Mouse (Mus musculus): ENCODE data around the gene Akap2. TPM values are rescaled to one million over a fixed set of nuclear protein-coding genes. Genes with fewer than 3 reads are reported as not detected.

Akap2 gene
- polyA plus RNA-seq, 2 experiments = 0.76 to 1.5 TPM

DNA sequence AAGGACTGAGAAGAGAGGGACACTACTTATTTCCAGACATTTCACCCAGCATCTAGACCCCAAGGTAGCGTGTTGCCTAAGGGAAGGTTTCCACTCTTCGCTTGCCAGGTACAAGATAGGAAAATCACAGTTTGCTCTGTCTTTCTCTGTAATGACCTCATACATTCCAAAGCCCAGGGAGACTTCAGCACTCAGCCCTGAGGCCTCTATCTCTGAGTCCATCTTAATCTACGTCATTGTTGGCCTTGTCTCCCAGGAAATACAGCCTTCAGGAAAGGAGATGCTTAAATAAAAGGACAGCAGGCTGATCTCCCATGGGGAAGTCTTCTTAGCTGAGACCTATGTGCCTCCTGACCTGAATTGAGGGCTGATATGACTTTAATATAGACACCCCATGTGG, 85.0 kb downstream of the Akap2 start:
- no peak for TF ChIP-seq CTCF (IDR thresholded peaks at IDR 0.05; ENCODE audit: low read depth)
- TF ChIP-seq EP300 (IDR thresholded peaks at IDR 0.05; ENCODE audit: low read depth) = no peak
- Histone ChIP-seq H3K27ac (no peak overlapping the region), H3K9ac (replicated peaks) (no peak overlapping the region), H3K9me3 (ENCODE audit: control insufficient read depth, low read length) (no peaks in the 10 kb centered on the region), H3K4me2 (ENCODE audit: low read depth) (no peak overlapping the region), H3K4me3 (ENCODE audit: insufficient read depth in 1 of 2, low read depth in 2 of 2, low read length in 2 of 2) (no peak overlapping the region), H3K27me3 (ENCODE audit: control insufficient read depth, insufficient read depth, low read length) (no peaks in the 10 kb centered on the region), H3K36me3 (replicated peaks; ENCODE audit: control insufficient read depth, insufficient read depth, low read depth) (no peaks in the 10 kb centered on the region), H3K4me1 (replicated peaks; ENCODE audit: control insufficient read depth in 2 of 2, insufficient read depth in 2 of 2, low read length in 1 of 2) (peaks cover 16 to 22% of the 10 kb centered on the region in 2 experiments)
- no peak for DNase-seq (ENCODE audit: low read depth in 3 of 3, low spot score in 3 of 3)
- 73% methylated on average over 3 of the region's 3 CpGs for WGBS (ENCODE audit: insufficient replicate concordance)
- ATAC-seq (ENCODE audit: insufficient read depth) = no peak

DNA sequence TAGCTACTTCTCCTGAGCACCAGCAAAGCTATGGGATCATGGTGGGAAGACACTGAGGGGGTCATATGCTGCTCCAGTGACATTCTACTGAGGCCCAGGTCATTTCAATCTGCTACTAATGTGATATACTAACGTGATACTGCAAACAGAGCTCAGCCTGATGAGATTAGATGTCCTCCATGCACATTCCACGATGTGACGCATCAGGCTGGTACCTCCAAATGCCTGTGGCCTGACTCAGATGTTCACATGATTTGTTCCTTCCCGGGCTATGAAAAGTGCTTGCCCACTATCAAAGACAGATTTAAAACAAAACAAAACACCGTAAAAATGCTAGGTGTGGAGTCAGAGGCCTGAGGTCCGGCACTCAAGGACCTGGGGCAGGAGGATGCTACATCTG, 87.4 kb downstream of the Akap2 start:
- 64% methylated on average over 6 of the region's 6 CpGs for WGBS (ENCODE audit: insufficient replicate concordance)
- H3K4me2 ChIP-seq (ENCODE audit: low read depth) = no peak overlapping the region
- H3K27me3 ChIP-seq (ENCODE audit: control insufficient read depth, insufficient read depth, low read length) = no peaks in the 10 kb centered on the region
- no peaks in the 10 kb centered on the region for H3K9me3 ChIP-seq (ENCODE audit: control insufficient read depth, low read length)
- DNase-seq (ENCODE audit: low read depth in 3 of 3, low spot score in 3 of 3) = no peak
- TF ChIP-seq CTCF (IDR thresholded peaks at IDR 0.05; ENCODE audit: low read depth) (no peak), EP300 (IDR thresholded peaks at IDR 0.05; ENCODE audit: low read depth) (no peak)
- H3K36me3 ChIP-seq (replicated peaks; ENCODE audit: control insufficient read depth, insufficient read depth, low read depth) = no peaks in the 10 kb centered on the region
- H3K9ac ChIP-seq (replicated peaks) = no peak overlapping the region
- H3K4me3 ChIP-seq (ENCODE audit: insufficient read depth in 1 of 2, low read depth in 2 of 2, low read length in 2 of 2) = no peak overlapping the region
- H3K4me1 ChIP-seq (replicated peaks; ENCODE audit: control insufficient read depth in 2 of 2, insufficient read depth in 2 of 2, low read length in 1 of 2) = peaks cover 0 to 1% of the 10 kb centered on the region in 2 experiments; a peak in 2 of 4 replicates
- ATAC-seq (ENCODE audit: insufficient read depth) = no peak
- no peak overlapping the region for H3K27ac ChIP-seq

DNA sequence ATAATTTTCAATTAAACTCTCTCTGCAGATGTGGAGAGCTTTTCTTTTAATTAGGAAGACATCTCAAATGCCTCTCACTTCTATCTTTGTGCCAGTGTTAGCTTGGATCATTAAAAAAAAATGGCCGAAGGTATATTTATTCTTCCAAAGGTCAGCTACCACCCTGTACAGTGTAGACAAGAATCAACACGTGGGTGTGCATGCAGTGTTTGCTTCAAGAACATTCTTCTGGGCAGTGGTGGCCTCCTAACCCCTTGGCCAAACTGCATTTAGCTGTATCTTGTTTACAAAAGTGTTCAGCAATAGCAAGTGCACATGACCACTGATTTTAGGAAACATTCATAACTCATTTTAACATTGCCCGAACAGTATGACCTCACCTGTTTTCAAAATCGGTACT, 92.0 kb downstream of the Akap2 start:
- no peak for DNase-seq (ENCODE audit: low read depth in 3 of 3, low spot score in 3 of 3)
- Histone ChIP-seq H3K36me3 (replicated peaks; ENCODE audit: control insufficient read depth, insufficient read depth, low read depth) (no peaks in the 10 kb centered on the region), H3K9ac (replicated peaks) (no peak overlapping the region), H3K4me3 (ENCODE audit: insufficient read depth in 1 of 2, low read depth in 2 of 2, low read length in 2 of 2) (no peak overlapping the region), H3K27ac (no peak overlapping the region), H3K9me3 (ENCODE audit: control insufficient read depth, low read length) (no peaks in the 10 kb centered on the region), H3K4me1 (replicated peaks; ENCODE audit: control insufficient read depth in 2 of 2, insufficient read depth in 2 of 2, low read length in 1 of 2) (peaks cover 0 to 10% of the 10 kb centered on the region in 2 experiments; a peak in 2 of 4 replicates), H3K27me3 (ENCODE audit: control insufficient read depth, insufficient read depth, low read length) (no peaks in the 10 kb centered on the region), H3K4me2 (ENCODE audit: low read depth) (no peak overlapping the region)
- TF ChIP-seq EP300 (IDR thresholded peaks at IDR 0.05; ENCODE audit: low read depth) (no peak), CTCF (IDR thresholded peaks at IDR 0.05; ENCODE audit: low read depth) (no peak)
- WGBS (ENCODE audit: insufficient replicate concordance) = 56% methylated on average over 4 of the region's 4 CpGs
- ATAC-seq (ENCODE audit: insufficient read depth) = peak; percentile 56; the same call in 1 of the 2 replicates

DNA sequence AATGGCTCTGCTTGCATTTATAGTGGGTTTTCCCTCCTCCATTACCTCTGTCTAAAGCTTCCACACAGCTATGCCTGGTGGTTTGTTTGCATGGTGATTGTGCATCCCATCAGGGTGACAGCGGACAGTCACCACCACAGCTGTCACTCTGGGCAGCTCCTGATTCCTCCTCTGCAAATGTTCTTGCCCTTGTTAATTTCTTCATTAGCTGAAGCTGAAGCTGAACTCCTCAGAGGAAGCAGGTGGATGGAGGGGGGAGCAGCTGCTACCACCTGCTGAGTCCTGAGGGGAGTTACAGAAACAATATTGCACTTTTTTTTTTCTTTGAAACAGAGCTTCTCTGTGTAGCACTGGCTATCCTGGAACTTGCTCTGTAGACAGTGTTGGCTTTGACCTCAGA, 94.6 kb downstream of the Akap2 start:
- no peak overlapping the region for H3K27ac ChIP-seq
- no peaks in the 10 kb centered on the region for H3K9me3 ChIP-seq (ENCODE audit: control insufficient read depth, low read length)
- DNase-seq (ENCODE audit: low read depth in 3 of 3, low spot score in 3 of 3) (no peak), ATAC-seq (ENCODE audit: insufficient read depth) (no peak)
- peaks cover 0 to 10% of the 10 kb centered on the region in 2 experiments; a peak in 2 of 4 replicates for H3K4me1 ChIP-seq (replicated peaks; ENCODE audit: control insufficient read depth in 2 of 2, insufficient read depth in 2 of 2, low read length in 1 of 2)
- no peaks in the 10 kb centered on the region for H3K36me3 ChIP-seq (replicated peaks; ENCODE audit: control insufficient read depth, insufficient read depth, low read depth)
- no peaks in the 10 kb centered on the region for H3K27me3 ChIP-seq (ENCODE audit: control insufficient read depth, insufficient read depth, low read length)
- no peak for TF ChIP-seq EP300 (IDR thresholded peaks at IDR 0.05; ENCODE audit: low read depth)
- no peak for TF ChIP-seq CTCF (IDR thresholded peaks at IDR 0.05; ENCODE audit: low read depth)
- 55% methylated on average over 1 of the region's 1 CpGs for WGBS (ENCODE audit: insufficient replicate concordance)
- no peak overlapping the region for H3K4me3 ChIP-seq (ENCODE audit: insufficient read depth in 1 of 2, low read depth in 2 of 2, low read length in 2 of 2)
- no peak overlapping the region for H3K4me2 ChIP-seq (ENCODE audit: low read depth)
- no peak overlapping the region for H3K9ac ChIP-seq (replicated peaks)

DNA sequence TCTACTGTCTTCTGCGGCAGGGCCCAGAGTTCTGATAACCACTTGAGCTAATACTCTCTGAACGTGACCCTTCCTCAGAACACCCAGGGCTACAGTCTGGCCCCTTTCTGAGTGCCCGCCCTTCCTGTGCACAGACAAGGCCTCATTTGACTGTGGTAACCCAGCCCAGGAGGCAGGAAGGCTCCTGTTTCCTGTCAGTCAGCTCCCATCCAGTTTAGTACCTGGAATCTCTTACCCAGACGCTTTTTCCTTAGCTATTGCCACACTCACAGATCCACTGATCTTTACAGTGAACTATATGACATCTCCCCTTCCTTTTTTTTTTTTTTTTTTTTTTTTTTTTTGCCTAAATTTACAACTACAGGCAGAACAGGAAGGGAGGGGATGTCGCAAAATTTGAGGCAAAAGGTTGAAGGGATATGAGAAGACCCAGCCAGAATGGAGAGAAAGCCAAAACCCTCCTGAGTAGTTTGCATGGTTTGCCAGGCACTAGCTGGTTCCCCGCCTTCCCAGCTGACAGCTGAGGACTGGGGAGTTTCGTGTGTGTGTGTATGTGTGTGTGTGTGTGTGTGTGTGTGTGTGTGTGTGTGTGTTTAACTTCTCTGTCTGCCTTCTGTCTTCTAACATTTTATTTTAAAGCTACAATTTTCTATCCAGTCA, 95.6 kb downstream of the Akap2 start:
- Histone ChIP-seq H3K4me3 (ENCODE audit: insufficient read depth in 1 of 2, low read depth in 2 of 2, low read length in 2 of 2) (no peak overlapping the region), H3K4me2 (ENCODE audit: low read depth) (no peak overlapping the region), H3K36me3 (replicated peaks; ENCODE audit: control insufficient read depth, insufficient read depth, low read depth) (no peaks in the 10 kb centered on the region), H3K9me3 (ENCODE audit: control insufficient read depth, low read length) (no peaks in the 10 kb centered on the region), H3K27me3 (ENCODE audit: control insufficient read depth, insufficient read depth, low read length) (no peaks in the 10 kb centered on the region), H3K4me1 (replicated peaks; ENCODE audit: control insufficient read depth in 2 of 2, insufficient read depth in 2 of 2, low read length in 1 of 2) (peaks cover 0 to 10% of the 10 kb centered on the region in 2 experiments; a peak in 2 of 4 replicates), H3K9ac (replicated peaks) (no peak overlapping the region), H3K27ac (no peak overlapping the region)
- peak; percentile 76 for ATAC-seq (ENCODE audit: insufficient read depth)
- TF ChIP-seq EP300 (IDR thresholded peaks at IDR 0.05; ENCODE audit: low read depth) = no peak
- no peak for TF ChIP-seq CTCF (IDR thresholded peaks at IDR 0.05; ENCODE audit: low read depth)
- 13% methylated on average over 7 of the region's 7 CpGs for WGBS (ENCODE audit: insufficient replicate concordance)
- DNase-seq (ENCODE audit: low read depth in 3 of 3, low spot score in 3 of 3) = no peak

Data from liver, embryonic 14.5 days (tissue).